Mouse (Mus musculus): Measurements from ENCODE around the gene Clic4. TPM values are rescaled to one million over a fixed set of nuclear protein-coding genes. Genes with fewer than 3 reads are reported as not detected.
"Not testable (repeated sequence)": the region's sequence is repeated elsewhere in the genome, so short reads cannot be mapped to it uniquely, and the experiment has no call there.

The Clic4 gene
- polyA plus RNA-seq, 1 experiment from 2014 or later: 171 TPM

- Histone ChIP-seq H3K4me3 (peak overlapping the region; percentile 15; the same call in 1 of the 2 replicates), H3K27me3 (peaks cover 39% of the 10 kb centered on the region), H3K27ac (no peak overlapping the region), H3K4me2 (replicated peaks) (peak overlapping the region; percentile 45), H3K9ac (no peak overlapping the region; the same call in 1 of the 2 replicates), H3K9me3 (no peaks in the 10 kb centered on the region), H3K36me3 (no peaks in the 10 kb centered on the region), H3K4me1 (peaks cover 14% of the 10 kb centered on the region; the same call in 1 of the 2 replicates)
- ATAC-seq (ENCODE audit: insufficient number of reproducible peaks, insufficient read depth, low FRiP score, low TSS enrichment): no peak
- WGBS: 13% methylated on average over 17 of the region's 17 CpGs
These were observed 68.6 kb downstream of the Clic4 start for GRCm38 (mm10) chr4:135203806-135204560.

GRCm38 (mm10) chr4:135203279-135203678 lies 69.3 kb downstream of the Clic4 start:
- Histone ChIP-seq H3K4me3 (peak overlapping the region; percentile 15; the same call in 1 of the 2 replicates), H3K27me3 (peaks cover 39% of the 10 kb centered on the region), H3K4me2 (replicated peaks) (peak overlapping the region; percentile 45), H3K36me3 (no peaks in the 10 kb centered on the region), H3K9ac (peak overlapping the region; percentile 43; the same call in 1 of the 2 replicates), H3K27ac (no peak overlapping the region), H3K4me1 (peaks cover 14% of the 10 kb centered on the region; the same call in 1 of the 2 replicates), H3K9me3 (no peaks in the 10 kb centered on the region)
- no peak for ATAC-seq (ENCODE audit: insufficient number of reproducible peaks, insufficient read depth, low FRiP score, low TSS enrichment)
- WGBS: 11% methylated on average over 14 of the region's 14 CpGs

- Histone ChIP-seq H3K4me1 (peaks cover 14% of the 10 kb centered on the region; the same call in 1 of the 2 replicates), H3K27me3 (peaks cover 32% of the 10 kb centered on the region), H3K4me2 (replicated peaks) (no peak overlapping the region), H3K27ac (no peak overlapping the region), H3K9ac (no peak overlapping the region), H3K9me3 (no peaks in the 10 kb centered on the region), H3K4me3 (no peak overlapping the region), H3K36me3 (no peaks in the 10 kb centered on the region)
- 77% methylated on average over 16 of the region's 16 CpGs for WGBS
- ATAC-seq (ENCODE audit: insufficient number of reproducible peaks, insufficient read depth, low FRiP score, low TSS enrichment): no peak
These were observed 70.8 kb downstream of the Clic4 start for GRCm38 (mm10) chr4:135201771-135202170.

GRCm38 (mm10) chr4:135197857-135198256 lies 74.8 kb downstream of the Clic4 start:
- ATAC-seq (ENCODE audit: insufficient number of reproducible peaks, insufficient read depth, low FRiP score, low TSS enrichment): no peak
- no peaks in the 10 kb centered on the region for H3K9me3 ChIP-seq
- no peak overlapping the region for H3K4me2 ChIP-seq (replicated peaks)
- H3K36me3 ChIP-seq: no peaks in the 10 kb centered on the region
- H3K27ac ChIP-seq: no peak overlapping the region
- no peak overlapping the region for H3K9ac ChIP-seq
- no peaks in the 10 kb centered on the region for H3K4me1 ChIP-seq
- 0 out of 2 replicates have a peak, but pooled peaks cover 5% of the 10 kb centered on the region for H3K27me3 ChIP-seq
- whole genome bisulfite sequencing: 70% methylated on average over 8 of the region's 8 CpGs
- no peak overlapping the region for H3K4me3 ChIP-seq

GRCm38 (mm10) chr4:135192841-135193240 lies 79.8 kb downstream of the Clic4 start:
- no peaks in the 10 kb centered on the region for H3K4me1 ChIP-seq
- no peak overlapping the region for H3K9ac ChIP-seq
- 0 out of 2 replicates have a peak, but pooled peaks cover 3% of the 10 kb centered on the region for H3K27me3 ChIP-seq
- 66% methylated on average over 5 of the region's 5 CpGs for WGBS
- no peak overlapping the region for H3K4me2 ChIP-seq (replicated peaks)
- no peaks in the 10 kb centered on the region for H3K9me3 ChIP-seq
- ATAC-seq (ENCODE audit: insufficient number of reproducible peaks, insufficient read depth, low FRiP score, low TSS enrichment): no peak
- no peaks in the 10 kb centered on the region for H3K36me3 ChIP-seq
- no peak overlapping the region for H3K27ac ChIP-seq
- no peak overlapping the region for H3K4me3 ChIP-seq

- Histone ChIP-seq H3K4me3 (no peak overlapping the region), H3K27me3 (0 out of 2 replicates have a peak, but pooled peaks cover 3% of the 10 kb centered on the region), H3K9ac (no peak overlapping the region), H3K9me3 (no peaks in the 10 kb centered on the region), H3K27ac (no peak overlapping the region), H3K4me2 (replicated peaks) (no peak overlapping the region), H3K4me1 (no peaks in the 10 kb centered on the region), H3K36me3 (no peaks in the 10 kb centered on the region)
- WGBS: 74% methylated on average over 11 of the region's 11 CpGs
- no peak for ATAC-seq (ENCODE audit: insufficient number of reproducible peaks, insufficient read depth, low FRiP score, low TSS enrichment)
These were observed 81.0 kb downstream of the Clic4 start for GRCm38 (mm10) chr4:135191604-135192003.

GRCm38 (mm10) chr4:135191185-135191584 lies 81.4 kb downstream of the Clic4 start:
- no peaks in the 10 kb centered on the region for H3K36me3 ChIP-seq
- ATAC-seq (ENCODE audit: insufficient number of reproducible peaks, insufficient read depth, low FRiP score, low TSS enrichment): no peak
- no peaks in the 10 kb centered on the region for H3K4me1 ChIP-seq
- 65% methylated on average over 1 of the region's 1 CpGs for WGBS
- no peak overlapping the region for H3K9ac ChIP-seq
- no peaks in the 10 kb centered on the region for H3K9me3 ChIP-seq
- no peak overlapping the region for H3K27ac ChIP-seq
- H3K4me2 ChIP-seq (replicated peaks): no peak overlapping the region
- H3K27me3 ChIP-seq: 0 out of 2 replicates have a peak, but pooled peaks cover 3% of the 10 kb centered on the region
- no peak overlapping the region for H3K4me3 ChIP-seq

GRCm38 (mm10) chr4:135190364-135190763 lies 82.2 kb downstream of the Clic4 start:
- 93% methylated on average over 1 of the region's 1 CpGs for WGBS
- no peak for ATAC-seq (ENCODE audit: insufficient number of reproducible peaks, insufficient read depth, low FRiP score, low TSS enrichment)
- Histone ChIP-seq H3K4me3 (no peak overlapping the region), H3K4me2 (replicated peaks) (no peak overlapping the region), H3K27me3 (0 out of 2 replicates have a peak, but pooled peaks cover 3% of the 10 kb centered on the region), H3K27ac (no peak overlapping the region), H3K9ac (no peak overlapping the region), H3K9me3 (no peaks in the 10 kb centered on the region), H3K36me3 (no peaks in the 10 kb centered on the region), H3K4me1 (no peaks in the 10 kb centered on the region)

- ATAC-seq (ENCODE audit: insufficient number of reproducible peaks, insufficient read depth, low FRiP score, low TSS enrichment): no peak
- Histone ChIP-seq H3K27me3 (0 out of 2 replicates have a peak, but pooled peaks cover 3% of the 10 kb centered on the region), H3K27ac (no peak overlapping the region), H3K4me2 (replicated peaks) (no peak overlapping the region), H3K36me3 (no peaks in the 10 kb centered on the region), H3K4me1 (no peaks in the 10 kb centered on the region), H3K4me3 (no peak overlapping the region), H3K9ac (no peak overlapping the region), H3K9me3 (no peaks in the 10 kb centered on the region)
- 72% methylated on average over 12 of the region's 12 CpGs for WGBS
These were observed 83.1 kb downstream of the Clic4 start for GRCm38 (mm10) chr4:135189452-135190008.

- not testable (repeated sequence) for H3K4me1 ChIP-seq
- 94% methylated on average over 7 of the region's 13 CpGs for WGBS
These were observed 88.3 kb downstream of the Clic4 start for GRCm38 (mm10) chr4:135184277-135184676.

GRCm38 (mm10) chr4:135181819-135182218 lies 90.8 kb downstream of the Clic4 start:
- Histone ChIP-seq H3K27ac (no peak overlapping the region), H3K9me3 (no peaks in the 10 kb centered on the region), H3K4me1 (0 out of 2 replicates have a peak, but pooled peaks cover 9% of the 10 kb centered on the region), H3K36me3 (no peaks in the 10 kb centered on the region), H3K27me3 (0 out of 2 replicates have a peak, but pooled peaks cover 4% of the 10 kb centered on the region), H3K4me2 (replicated peaks) (no peak overlapping the region), H3K9ac (no peak overlapping the region), H3K4me3 (no peak overlapping the region)
- ATAC-seq (ENCODE audit: insufficient number of reproducible peaks, insufficient read depth, low FRiP score, low TSS enrichment): no peak
- WGBS: 86% methylated on average over 4 of the region's 4 CpGs

More at GRCm38 (mm10) chr4:135184277-135184676, 88.3 kb downstream of the Clic4 start:
- ATAC-seq (ENCODE audit: insufficient number of reproducible peaks, insufficient read depth, low FRiP score, low TSS enrichment); H3K27ac ChIP-seq; H3K9me3 ChIP-seq; H3K4me3 ChIP-seq; H3K27me3 ChIP-seq; H3K4me2 ChIP-seq (replicated peaks); H3K36me3 ChIP-seq; H3K9ac ChIP-seq: not testable (repeated sequence)

- H3K4me3 ChIP-seq: no peak overlapping the region
- H3K9me3 ChIP-seq: no peaks in the 10 kb centered on the region
- 25% methylated on average over 5 of the region's 5 CpGs for WGBS
- no peak overlapping the region for H3K9ac ChIP-seq
- H3K27me3 ChIP-seq: peaks cover 28% of the 10 kb centered on the region
- peaks cover 26% of the 10 kb centered on the region for H3K4me1 ChIP-seq
- no peak overlapping the region for H3K27ac ChIP-seq
- no peak overlapping the region for H3K4me2 ChIP-seq (replicated peaks)
- no peak for ATAC-seq (ENCODE audit: insufficient number of reproducible peaks, insufficient read depth, low FRiP score, low TSS enrichment)
- H3K36me3 ChIP-seq: no peaks in the 10 kb centered on the region
These were observed 93.5 kb downstream of the Clic4 start for GRCm38 (mm10) chr4:135179077-135179481.
